Mouse (Mus musculus): ENCODE measurements around the gene 2210010C04Rik. TPM values are rescaled to one million over a fixed set of nuclear protein-coding genes. Genes with fewer than 3 reads are reported as not detected.

2210010C04Rik gene
- not detected in 2 replicates for polyA plus RNA-seq (2015; fragmentation: Nextera tagmentation; extraction: Ambion mirVana)

DNA sequence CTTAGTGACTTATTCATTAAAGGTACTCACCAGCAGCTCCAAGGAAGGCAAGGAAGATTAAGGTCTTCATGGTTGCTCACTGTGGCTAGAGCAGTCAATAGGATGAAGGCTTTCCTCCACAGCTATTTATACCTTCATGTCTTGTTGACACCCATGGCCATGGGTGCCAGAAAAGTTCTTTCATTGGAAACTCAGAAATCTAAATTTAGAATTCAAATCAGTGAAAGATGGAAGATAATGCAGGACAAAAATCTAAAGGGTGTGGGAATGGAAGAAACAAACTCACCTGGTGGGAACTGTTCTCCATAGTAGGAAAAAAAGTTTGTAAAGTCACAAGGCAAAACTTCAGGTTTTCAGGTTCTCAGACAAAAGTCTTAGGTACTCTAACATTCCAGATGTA lies at the start of gene 2210010C04Rik:
2210010C04Rik (minus strand) TSS at position 101 of the 400 bp plus-strand sequence.
- H3K27ac ChIP-seq (ENCODE audit: low read length): no peak within 1 kb of the TSS

DNA sequence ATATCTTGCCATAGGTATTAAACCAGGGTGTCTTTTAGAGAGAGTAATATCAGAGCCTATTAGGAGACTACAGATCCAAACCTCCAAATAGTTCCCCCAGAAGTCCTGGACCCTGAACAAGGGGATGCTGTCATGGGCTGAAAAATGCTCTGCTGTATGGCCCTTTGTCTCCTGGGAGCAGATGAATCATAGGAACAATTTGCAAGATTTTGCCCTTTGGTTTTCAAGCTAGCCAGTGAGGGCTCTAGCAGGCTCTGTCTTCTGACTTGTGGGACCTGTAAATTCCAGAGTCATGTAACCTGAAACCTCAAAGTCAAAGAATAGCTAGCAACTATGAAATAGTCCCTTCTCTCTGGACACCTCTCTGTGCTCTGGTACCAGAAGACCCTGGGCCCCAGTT lies 44.8 kb upstream of the 2210010C04Rik start:
- no peaks in the 10 kb centered on the region for H3K36me3 ChIP-seq (ENCODE audit: control insufficient read depth, insufficient read depth, low read length)
- H3K4me1 ChIP-seq (ENCODE audit: control insufficient read depth, insufficient read depth, low read length): peaks cover 4% of the 10 kb centered on the region
- no peak overlapping the region for H3K27ac ChIP-seq (ENCODE audit: low read length)
- no peak overlapping the region for H3K4me3 ChIP-seq (ENCODE audit: low read depth, low read length)
- no peak for ATAC-seq
- H3K4me2 ChIP-seq (ENCODE audit: low read length): no peak overlapping the region
- no peak overlapping the region for H3K9ac ChIP-seq (ENCODE audit: low read depth, low read length)
- no peaks in the 10 kb centered on the region for H3K27me3 ChIP-seq (ENCODE audit: control insufficient read depth, insufficient read depth, low read depth, low read length)
- H3K9me3 ChIP-seq (replicated peaks; ENCODE audit: control insufficient read depth, low read length, poor library complexity, severe bottlenecking): no peaks in the 10 kb centered on the region

More for the DNA sequence above, at the start of gene 2210010C04Rik:
- Histone ChIP-seq H3K36me3 (ENCODE audit: control insufficient read depth, insufficient read depth, low read length) (no peaks in the 10 kb centered on the region), H3K4me3 (ENCODE audit: low read depth, low read length) (no peak within 1 kb of the TSS), H3K4me1 (ENCODE audit: control insufficient read depth, insufficient read depth, low read length) (no peaks in the 10 kb centered on the region), H3K4me2 (ENCODE audit: low read length) (no peak within 1 kb of the TSS), H3K9me3 (replicated peaks; ENCODE audit: control insufficient read depth, low read length, poor library complexity, severe bottlenecking) (no peaks in the 10 kb centered on the region), H3K27me3 (ENCODE audit: control insufficient read depth, insufficient read depth, low read depth, low read length) (no peaks in the 10 kb centered on the region), H3K9ac (ENCODE audit: low read depth, low read length) (no peak within 1 kb of the TSS)
- ATAC-seq: no peak

DNA sequence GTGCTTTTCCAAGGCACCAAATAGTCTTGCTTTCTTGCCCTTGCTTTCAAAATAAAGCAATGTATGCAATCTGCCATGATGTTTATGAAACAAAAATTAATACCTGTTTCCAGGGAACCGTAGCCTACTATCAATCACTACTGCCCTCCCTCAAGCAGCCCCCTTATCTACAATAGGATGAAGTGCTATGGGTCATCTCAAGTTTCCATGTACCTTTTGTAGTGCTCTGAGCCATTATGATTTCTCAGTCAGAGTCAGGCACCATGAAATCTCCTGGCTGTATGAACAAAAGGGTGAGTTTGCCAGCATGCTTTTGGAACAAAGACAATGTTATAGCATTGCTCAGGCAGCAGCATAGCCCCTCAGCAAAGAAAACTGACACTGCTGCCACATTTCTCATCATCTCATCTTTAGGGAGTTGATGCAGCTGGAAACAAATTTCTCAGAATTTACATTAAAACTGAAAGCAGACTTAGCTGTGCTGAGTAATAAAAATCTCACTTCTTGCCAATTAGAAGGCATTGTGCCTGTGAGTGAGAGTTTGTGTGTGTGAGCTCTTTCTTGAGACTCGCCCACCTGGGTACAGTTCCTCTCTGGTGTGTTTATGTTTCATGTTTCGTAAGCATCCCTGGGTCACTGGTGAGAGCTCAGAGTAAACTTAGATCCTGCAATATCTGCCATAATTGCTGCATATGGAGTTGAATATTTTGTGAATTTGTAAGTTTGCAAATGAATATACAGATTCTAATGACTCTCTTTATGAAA lies 43.4 kb upstream of the 2210010C04Rik start:
- 36% methylated on average over 3 of the region's 3 CpGs for WGBS
- H3K27me3 ChIP-seq (ENCODE audit: control insufficient read depth, insufficient read depth, low read depth, low read length): no peaks in the 10 kb centered on the region
- no peak overlapping the region for H3K4me2 ChIP-seq (ENCODE audit: low read length)
- H3K4me3 ChIP-seq (ENCODE audit: low read depth, low read length): no peak overlapping the region
- no peak overlapping the region for H3K9ac ChIP-seq (ENCODE audit: low read depth, low read length)
- H3K4me1 ChIP-seq (ENCODE audit: control insufficient read depth, insufficient read depth, low read length): peaks cover 4% of the 10 kb centered on the region
- ATAC-seq: no peak
- no peaks in the 10 kb centered on the region for H3K36me3 ChIP-seq (ENCODE audit: control insufficient read depth, insufficient read depth, low read length)
- H3K27ac ChIP-seq (ENCODE audit: low read length): peak overlapping the region; percentile 17; the same call in 1 of the 2 replicates
- H3K9me3 ChIP-seq (replicated peaks; ENCODE audit: control insufficient read depth, low read length, poor library complexity, severe bottlenecking): no peaks in the 10 kb centered on the region

DNA sequence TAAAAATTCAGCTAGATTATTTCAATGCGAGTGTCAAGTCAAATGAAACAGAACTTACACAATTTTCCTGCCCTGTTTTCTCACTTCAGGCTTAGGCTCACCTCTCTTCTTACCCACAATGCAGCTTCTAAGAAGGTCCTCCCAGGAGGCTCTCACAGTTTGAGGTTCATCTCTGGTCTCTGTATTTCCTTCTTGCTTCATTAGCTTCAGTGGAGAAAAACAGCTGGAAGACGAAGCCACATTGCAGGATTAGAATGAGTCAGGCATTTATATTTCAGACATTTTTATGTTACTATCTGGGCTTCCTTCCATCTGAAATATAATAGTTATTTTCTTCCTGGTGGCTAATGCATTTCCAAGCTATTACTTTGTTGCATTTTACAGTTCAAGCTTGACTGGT lies 40.4 kb upstream of the 2210010C04Rik start:
- H3K4me2 ChIP-seq (ENCODE audit: low read length): no peak overlapping the region
- peaks cover 4% of the 10 kb centered on the region for H3K4me1 ChIP-seq (ENCODE audit: control insufficient read depth, insufficient read depth, low read length)
- no peak overlapping the region for H3K9ac ChIP-seq (ENCODE audit: low read depth, low read length)
- ATAC-seq: no peak
- H3K27me3 ChIP-seq (ENCODE audit: control insufficient read depth, insufficient read depth, low read depth, low read length): no peaks in the 10 kb centered on the region
- no peaks in the 10 kb centered on the region for H3K36me3 ChIP-seq (ENCODE audit: control insufficient read depth, insufficient read depth, low read length)
- no peaks in the 10 kb centered on the region for H3K9me3 ChIP-seq (replicated peaks; ENCODE audit: control insufficient read depth, low read length, poor library complexity, severe bottlenecking)
- no peak overlapping the region for H3K4me3 ChIP-seq (ENCODE audit: low read depth, low read length)
- H3K27ac ChIP-seq (ENCODE audit: low read length): no peak overlapping the region
- WGBS: 55% methylated on average over 2 of the region's 2 CpGs

DNA sequence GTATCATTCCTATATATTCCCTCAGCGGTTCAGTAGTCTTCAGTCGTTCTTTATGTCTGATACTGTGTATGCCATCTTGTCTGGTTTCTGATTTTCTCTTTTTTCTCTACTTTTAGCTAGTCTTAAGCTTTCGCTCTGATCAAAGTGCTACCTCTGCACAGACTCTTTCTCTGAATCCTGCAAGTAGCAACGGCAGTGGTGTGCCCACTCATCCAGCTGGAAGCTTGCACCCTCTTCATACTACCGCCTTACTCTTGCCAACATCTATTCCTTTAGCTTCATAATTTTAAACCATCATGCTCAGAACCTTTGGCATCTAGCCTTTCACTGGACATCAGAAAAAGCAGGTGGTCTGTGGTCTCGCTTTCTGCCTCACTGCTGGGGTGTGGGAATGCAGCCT lies 28.0 kb upstream of the 2210010C04Rik start:
- no peak overlapping the region for H3K27ac ChIP-seq (ENCODE audit: low read length)
- H3K9ac ChIP-seq (ENCODE audit: low read depth, low read length): no peak overlapping the region
- no peak for ATAC-seq
- no peaks in the 10 kb centered on the region for H3K9me3 ChIP-seq (replicated peaks; ENCODE audit: control insufficient read depth, low read length, poor library complexity, severe bottlenecking)
- no peaks in the 10 kb centered on the region for H3K36me3 ChIP-seq (ENCODE audit: control insufficient read depth, insufficient read depth, low read length)
- H3K4me1 ChIP-seq (ENCODE audit: control insufficient read depth, insufficient read depth, low read length): no peaks in the 10 kb centered on the region
- no peak overlapping the region for H3K4me3 ChIP-seq (ENCODE audit: low read depth, low read length)
- no peaks in the 10 kb centered on the region for H3K27me3 ChIP-seq (ENCODE audit: control insufficient read depth, insufficient read depth, low read depth, low read length)
- H3K4me2 ChIP-seq (ENCODE audit: low read length): no peak overlapping the region
- 92% methylated on average over 6 of the region's 6 CpGs for WGBS

DNA sequence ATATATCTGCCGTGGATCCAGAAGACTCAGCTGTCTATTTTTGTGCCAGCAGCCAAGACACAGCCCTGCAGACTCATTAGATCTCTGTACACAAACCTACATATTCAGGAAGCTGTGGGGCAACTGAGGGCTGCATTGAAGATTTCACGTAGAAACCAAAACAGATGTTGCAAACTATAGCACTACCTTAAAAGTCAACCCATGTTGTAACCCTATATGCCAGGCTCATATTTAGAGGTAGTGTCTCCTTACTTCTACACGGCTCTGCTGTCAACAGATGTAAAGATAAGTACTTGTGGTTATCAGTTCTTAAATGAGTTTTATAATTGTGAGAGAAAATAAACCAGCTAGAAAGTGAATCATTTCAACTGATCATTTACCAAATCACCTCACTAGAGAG lies 27.4 kb upstream of the 2210010C04Rik start:
- Histone ChIP-seq H3K4me3 (ENCODE audit: low read depth, low read length) (no peak overlapping the region), H3K4me2 (ENCODE audit: low read length) (no peak overlapping the region), H3K27me3 (ENCODE audit: control insufficient read depth, insufficient read depth, low read depth, low read length) (no peaks in the 10 kb centered on the region), H3K9ac (ENCODE audit: low read depth, low read length) (no peak overlapping the region), H3K9me3 (replicated peaks; ENCODE audit: control insufficient read depth, low read length, poor library complexity, severe bottlenecking) (no peaks in the 10 kb centered on the region), H3K27ac (ENCODE audit: low read length) (no peak overlapping the region), H3K4me1 (ENCODE audit: control insufficient read depth, insufficient read depth, low read length) (no peaks in the 10 kb centered on the region), H3K36me3 (ENCODE audit: control insufficient read depth, insufficient read depth, low read length) (no peaks in the 10 kb centered on the region)
- 84% methylated on average over 3 of the region's 3 CpGs for WGBS
- ATAC-seq: no peak

DNA sequence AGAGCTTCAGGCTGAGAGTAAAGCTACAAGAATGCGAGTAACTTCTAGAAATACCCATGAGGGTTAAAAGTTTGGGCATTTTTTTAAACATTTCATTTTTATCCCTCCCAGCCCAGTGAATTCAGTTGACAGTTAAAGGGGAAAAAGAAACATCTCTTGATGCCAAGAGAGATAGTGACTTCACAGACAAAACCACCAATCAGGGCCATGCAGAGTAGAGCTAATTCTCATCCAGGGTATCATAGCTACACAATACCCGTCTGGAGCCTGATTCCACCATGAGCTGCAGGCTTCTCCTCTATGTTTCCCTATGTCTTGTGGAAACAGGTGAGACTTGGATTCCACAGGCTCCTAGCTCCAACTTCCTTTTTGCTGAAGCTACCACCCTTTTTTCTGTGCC lies 26.8 kb upstream of the 2210010C04Rik start:
- no peaks in the 10 kb centered on the region for H3K27me3 ChIP-seq (ENCODE audit: control insufficient read depth, insufficient read depth, low read depth, low read length)
- no peaks in the 10 kb centered on the region for H3K36me3 ChIP-seq (ENCODE audit: control insufficient read depth, insufficient read depth, low read length)
- no peak overlapping the region for H3K27ac ChIP-seq (ENCODE audit: low read length)
- H3K9ac ChIP-seq (ENCODE audit: low read depth, low read length): no peak overlapping the region
- 86% methylated on average over 2 of the region's 2 CpGs for WGBS
- H3K9me3 ChIP-seq (replicated peaks; ENCODE audit: control insufficient read depth, low read length, poor library complexity, severe bottlenecking): no peaks in the 10 kb centered on the region
- ATAC-seq: no peak
- H3K4me2 ChIP-seq (ENCODE audit: low read length): no peak overlapping the region
- no peak overlapping the region for H3K4me3 ChIP-seq (ENCODE audit: low read depth, low read length)
- H3K4me1 ChIP-seq (ENCODE audit: control insufficient read depth, insufficient read depth, low read length): no peaks in the 10 kb centered on the region

DNA sequence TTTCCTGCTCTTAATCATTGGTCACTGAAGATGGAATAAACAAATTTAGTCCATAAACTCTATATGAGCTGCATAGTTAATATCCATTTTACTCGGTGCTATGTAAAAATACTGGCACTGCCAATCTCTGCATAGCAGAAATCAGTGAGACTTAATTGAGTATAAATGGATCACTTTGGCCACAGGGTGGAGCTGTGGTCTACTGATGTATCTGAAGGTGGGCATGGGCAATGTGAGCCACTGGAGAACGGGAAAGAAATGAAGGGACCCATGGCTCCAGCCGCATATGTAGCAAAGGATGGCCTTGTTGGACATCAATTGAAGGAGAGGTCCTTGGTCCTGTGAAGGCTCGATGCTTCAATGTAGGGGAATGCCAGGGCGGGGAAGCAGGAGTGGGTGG lies 25.8 kb upstream of the 2210010C04Rik start:
- Histone ChIP-seq H3K4me2 (ENCODE audit: low read length) (no peak overlapping the region), H3K4me3 (ENCODE audit: low read depth, low read length) (no peak overlapping the region), H3K27ac (ENCODE audit: low read length) (no peak overlapping the region), H3K27me3 (ENCODE audit: control insufficient read depth, insufficient read depth, low read depth, low read length) (no peaks in the 10 kb centered on the region), H3K9me3 (replicated peaks; ENCODE audit: control insufficient read depth, low read length, poor library complexity, severe bottlenecking) (no peaks in the 10 kb centered on the region), H3K36me3 (ENCODE audit: control insufficient read depth, insufficient read depth, low read length) (no peaks in the 10 kb centered on the region), H3K4me1 (ENCODE audit: control insufficient read depth, insufficient read depth, low read length) (no peaks in the 10 kb centered on the region), H3K9ac (ENCODE audit: low read depth, low read length) (no peak overlapping the region)
- WGBS: 70% methylated on average over 5 of the region's 5 CpGs
- no peak for ATAC-seq

DNA sequence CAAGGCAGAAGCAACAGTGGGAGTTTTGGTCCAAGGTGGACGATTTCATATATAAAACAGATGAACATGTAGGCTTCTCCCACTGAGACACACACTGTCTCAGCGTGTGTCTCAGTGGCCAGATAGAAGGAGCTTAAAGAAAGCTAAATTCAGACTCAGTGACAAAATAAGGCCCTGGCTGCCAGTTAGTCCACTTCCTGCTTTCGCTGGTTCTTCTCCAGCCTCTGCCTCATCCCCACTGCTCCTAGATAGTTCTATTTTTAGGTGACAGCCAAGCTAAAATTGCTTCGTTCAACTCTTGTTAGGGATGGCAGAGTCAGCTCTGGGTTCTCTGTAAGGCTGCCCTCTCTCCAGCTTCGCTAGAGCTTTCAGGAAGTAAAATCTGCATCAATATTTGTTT lies 22.3 kb upstream of the 2210010C04Rik start:
- Histone ChIP-seq H3K27me3 (ENCODE audit: control insufficient read depth, insufficient read depth, low read depth, low read length) (no peaks in the 10 kb centered on the region), H3K36me3 (ENCODE audit: control insufficient read depth, insufficient read depth, low read length) (no peaks in the 10 kb centered on the region), H3K4me2 (ENCODE audit: low read length) (no peak overlapping the region), H3K9ac (ENCODE audit: low read depth, low read length) (no peak overlapping the region), H3K9me3 (replicated peaks; ENCODE audit: control insufficient read depth, low read length, poor library complexity, severe bottlenecking) (no peaks in the 10 kb centered on the region), H3K27ac (ENCODE audit: low read length) (no peak overlapping the region), H3K4me3 (ENCODE audit: low read depth, low read length) (no peak overlapping the region), H3K4me1 (ENCODE audit: control insufficient read depth, insufficient read depth, low read length) (no peaks in the 10 kb centered on the region)
- WGBS: 73% methylated on average over 5 of the region's 5 CpGs
- no peak for ATAC-seq

All from midbrain, embryonic 16.5 days (tissue).